Mouse (Mus musculus): ENCODE measurements at regions not wholly inside any gene's neighbourhood (a gene's known extent, or its start where the extent isn't known, plus 50 kb on each side); places are given as distances from the start of the nearest gene placed in this dataset.
A peak's percentile ranks its signal among the peaks of the same experiment; 100 is the strongest.

DNA sequence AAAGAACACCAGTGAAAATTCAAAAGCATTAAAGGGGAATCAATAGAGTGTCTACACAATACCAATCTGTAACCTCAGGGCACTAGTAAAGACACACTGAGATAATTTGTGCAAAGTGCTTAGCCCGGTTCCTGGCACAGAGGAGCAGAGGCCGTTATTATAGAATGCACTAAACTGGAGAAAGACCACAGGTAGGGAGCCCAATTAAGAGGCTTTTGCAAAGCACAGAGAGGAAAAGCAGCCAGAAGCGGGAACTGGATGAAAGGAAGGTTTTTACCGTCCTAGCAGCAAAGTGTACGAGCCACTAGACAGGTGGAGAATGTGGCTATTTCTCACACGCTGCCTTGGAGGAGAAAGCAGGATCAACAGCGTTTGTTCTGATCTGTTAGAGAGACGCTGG lies 518.9 kb upstream of the Nox3 start:
- no peaks in the 10 kb centered on the region for H3K36me3 ChIP-seq (ENCODE audit: control insufficient read depth, insufficient read depth)
- H3K4me3 ChIP-seq (replicated peaks; ENCODE audit: low read length): no peak overlapping the region
- H3K9me3 ChIP-seq (ENCODE audit: control insufficient read depth, low read length): no peaks in the 10 kb centered on the region
- WGBS: 12% methylated on average over 8 of the region's 8 CpGs
- no peak overlapping the region for H3K27ac ChIP-seq (ENCODE audit: low read length)
- H3K27me3 ChIP-seq (replicated peaks; ENCODE audit: control insufficient read depth, insufficient read depth, low read length): no peaks in the 10 kb centered on the region
- ATAC-seq: peak; percentile 49; the same call in 1 of the 2 replicates
- H3K9ac ChIP-seq (replicated peaks; ENCODE audit: low read depth, low read length): no peak overlapping the region
- peaks cover 12% of the 10 kb centered on the region; the same call in 1 of the 2 replicates for H3K4me1 ChIP-seq (replicated peaks; ENCODE audit: control insufficient read depth, insufficient read depth, low read length)
- H3K4me2 ChIP-seq (ENCODE audit: low read length): no peak overlapping the region

DNA sequence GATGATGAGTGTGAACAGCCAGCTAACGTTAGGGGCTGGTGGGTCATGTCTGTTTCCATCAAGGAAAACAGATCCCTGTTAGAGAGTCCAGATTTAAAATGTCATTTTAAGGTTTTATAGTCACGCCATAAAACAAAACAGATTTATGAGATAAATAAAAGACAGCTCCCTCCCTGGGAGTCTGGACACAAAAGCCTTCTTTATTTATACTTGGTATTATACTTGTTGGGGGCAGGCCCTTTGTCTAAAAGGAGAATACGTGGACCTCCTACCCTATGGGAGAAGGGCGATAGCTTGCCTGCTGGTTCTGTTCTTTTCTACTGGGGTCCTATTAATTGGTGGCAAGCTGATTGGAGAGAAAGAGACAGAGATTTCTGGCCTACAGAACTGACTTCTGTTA lies 520.1 kb upstream of the Nox3 start:
- Histone ChIP-seq H3K36me3 (ENCODE audit: control insufficient read depth, insufficient read depth) (no peaks in the 10 kb centered on the region), H3K9ac (replicated peaks; ENCODE audit: low read depth, low read length) (no peak overlapping the region), H3K4me3 (replicated peaks; ENCODE audit: low read length) (no peak overlapping the region), H3K9me3 (ENCODE audit: control insufficient read depth, low read length) (no peaks in the 10 kb centered on the region), H3K27ac (ENCODE audit: low read length) (no peak overlapping the region), H3K4me2 (ENCODE audit: low read length) (no peak overlapping the region), H3K27me3 (replicated peaks; ENCODE audit: control insufficient read depth, insufficient read depth, low read length) (no peaks in the 10 kb centered on the region), H3K4me1 (replicated peaks; ENCODE audit: control insufficient read depth, insufficient read depth, low read length) (peaks cover 18% of the 10 kb centered on the region)
- 17% methylated on average over 4 of the region's 4 CpGs for WGBS
- no peak for ATAC-seq

DNA sequence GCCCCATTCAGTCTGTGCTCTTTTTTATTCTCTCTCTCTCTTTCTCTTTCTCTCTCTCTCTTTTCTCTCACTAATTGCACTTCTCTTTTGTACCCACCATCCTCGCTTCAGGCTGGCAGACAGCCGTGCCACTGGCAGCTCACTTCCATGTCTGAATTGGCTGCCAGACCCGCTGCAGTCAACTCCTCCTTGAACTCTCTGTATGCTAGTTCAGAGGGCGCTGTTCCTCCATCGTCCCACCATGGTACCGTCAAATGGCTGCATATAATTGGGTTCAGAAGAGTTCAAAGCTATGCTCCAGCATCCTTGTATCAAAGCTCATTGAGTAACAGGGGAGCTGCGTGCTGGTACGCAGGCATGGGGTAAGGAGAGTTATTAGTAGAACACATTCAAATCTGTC lies 520.7 kb upstream of the Nox3 start:
- ATAC-seq: peak; percentile 58
- Histone ChIP-seq H3K36me3 (ENCODE audit: control insufficient read depth, insufficient read depth) (no peaks in the 10 kb centered on the region), H3K9me3 (ENCODE audit: control insufficient read depth, low read length) (no peaks in the 10 kb centered on the region), H3K4me2 (ENCODE audit: low read length) (no peak overlapping the region), H3K9ac (replicated peaks; ENCODE audit: low read depth, low read length) (no peak overlapping the region), H3K27ac (ENCODE audit: low read length) (no peak overlapping the region), H3K4me1 (replicated peaks; ENCODE audit: control insufficient read depth, insufficient read depth, low read length) (peaks cover 20% of the 10 kb centered on the region), H3K4me3 (replicated peaks; ENCODE audit: low read length) (no peak overlapping the region), H3K27me3 (replicated peaks; ENCODE audit: control insufficient read depth, insufficient read depth, low read length) (no peaks in the 10 kb centered on the region)
- 24% methylated on average over 8 of the region's 8 CpGs for WGBS

DNA sequence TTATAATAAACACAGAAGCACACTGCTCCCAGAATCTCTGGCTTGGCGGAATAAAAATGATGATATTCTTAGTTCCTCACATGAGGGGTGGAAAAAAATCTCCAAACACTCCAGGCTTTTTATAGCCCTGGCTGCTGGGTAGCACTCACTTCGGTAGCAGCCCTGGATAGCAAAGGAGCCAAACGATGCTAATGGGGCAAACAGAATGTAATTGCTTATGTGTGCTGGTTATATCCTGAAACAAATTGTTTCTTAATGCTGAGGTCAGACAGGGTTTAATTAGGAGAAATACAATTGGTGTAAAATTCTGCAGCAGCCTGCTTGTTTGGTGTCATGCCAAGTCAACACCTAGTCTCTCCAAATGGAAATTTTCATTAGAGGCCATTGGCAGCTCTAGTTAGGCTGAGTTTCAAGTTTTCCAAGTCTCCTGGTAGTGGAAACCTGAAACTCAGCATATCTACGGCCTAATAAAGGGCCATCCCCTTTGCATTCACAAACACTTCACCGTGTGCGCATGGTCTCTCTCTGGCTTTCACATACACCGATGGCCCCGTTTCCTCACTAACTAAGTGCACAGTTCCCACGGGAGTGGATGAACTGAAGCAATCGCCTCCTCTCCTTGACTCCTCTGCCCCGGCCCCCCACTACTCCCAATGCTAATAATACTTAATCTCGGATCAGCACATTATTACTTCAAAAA lies 524.8 kb upstream of the Nox3 start:
- H3K27me3 ChIP-seq (replicated peaks; ENCODE audit: control insufficient read depth, insufficient read depth, low read length): no peaks in the 10 kb centered on the region
- ATAC-seq: peak; percentile 87
- H3K9me3 ChIP-seq (ENCODE audit: control insufficient read depth, low read length): no peaks in the 10 kb centered on the region
- H3K4me1 ChIP-seq (replicated peaks; ENCODE audit: control insufficient read depth, insufficient read depth, low read length): peaks cover 17% of the 10 kb centered on the region
- 37% methylated on average over 12 of the region's 12 CpGs for WGBS
- no peak overlapping the region for H3K4me3 ChIP-seq (replicated peaks; ENCODE audit: low read length)
- H3K27ac ChIP-seq (ENCODE audit: low read length): no peak overlapping the region; the same call in 1 of the 2 replicates
- no peak overlapping the region for H3K9ac ChIP-seq (replicated peaks; ENCODE audit: low read depth, low read length)
- H3K4me2 ChIP-seq (ENCODE audit: low read length): no peak overlapping the region
- H3K36me3 ChIP-seq (ENCODE audit: control insufficient read depth, insufficient read depth): no peaks in the 10 kb centered on the region

DNA sequence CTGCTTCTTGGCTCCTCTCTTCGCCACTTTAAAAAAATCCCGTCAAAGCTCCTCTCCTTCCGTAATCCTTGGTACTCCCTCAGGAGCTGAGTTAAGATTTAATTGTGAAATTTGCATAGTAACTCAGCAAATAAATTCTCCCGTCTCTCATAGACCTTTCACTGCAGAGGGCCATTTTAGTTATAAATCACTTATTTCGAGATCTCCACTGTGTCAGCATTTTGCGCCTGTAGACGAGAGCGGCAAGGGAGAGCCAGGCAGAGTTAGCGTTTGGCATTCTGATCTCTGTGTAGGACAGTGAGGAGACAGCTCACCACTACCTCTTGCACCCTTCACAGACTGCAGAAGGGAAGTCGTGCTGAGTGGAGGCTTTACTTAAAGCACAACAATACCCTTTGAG lies 531.8 kb upstream of the Nox3 start:
- Histone ChIP-seq H3K36me3 (ENCODE audit: control insufficient read depth, insufficient read depth) (no peaks in the 10 kb centered on the region), H3K9ac (replicated peaks; ENCODE audit: low read depth, low read length) (no peak overlapping the region), H3K4me2 (ENCODE audit: low read length) (no peak overlapping the region), H3K9me3 (ENCODE audit: control insufficient read depth, low read length) (no peaks in the 10 kb centered on the region), H3K4me1 (replicated peaks; ENCODE audit: control insufficient read depth, insufficient read depth, low read length) (no peaks in the 10 kb centered on the region; the same call in 1 of the 2 replicates), H3K27me3 (replicated peaks; ENCODE audit: control insufficient read depth, insufficient read depth, low read length) (no peaks in the 10 kb centered on the region), H3K27ac (ENCODE audit: low read length) (no peak overlapping the region), H3K4me3 (replicated peaks; ENCODE audit: low read length) (no peak overlapping the region)
- no peak for ATAC-seq
- WGBS: 72% methylated on average over 10 of the region's 10 CpGs

DNA sequence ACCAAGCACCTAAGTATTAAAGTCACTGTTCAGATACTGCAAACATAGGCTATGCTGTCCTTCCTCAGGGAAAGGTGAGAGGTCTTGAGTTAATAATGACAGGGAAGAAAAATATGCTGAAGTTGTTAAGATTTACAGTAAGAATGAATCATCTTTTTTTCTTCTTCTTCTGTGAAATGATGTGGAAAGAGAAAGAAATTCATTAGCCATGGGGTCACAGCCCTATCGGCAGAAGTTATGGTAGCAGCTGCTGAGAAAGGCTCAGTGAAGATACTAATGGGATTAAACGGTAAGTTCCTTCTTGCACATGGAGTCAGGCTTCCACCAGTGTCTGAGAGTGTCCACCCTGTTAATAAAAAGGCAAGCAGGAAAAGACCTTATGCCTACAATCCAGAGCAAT lies 533.9 kb upstream of the Nox3 start:
- Histone ChIP-seq H3K27me3 (replicated peaks; ENCODE audit: control insufficient read depth, insufficient read depth, low read length) (no peaks in the 10 kb centered on the region), H3K9me3 (ENCODE audit: control insufficient read depth, low read length) (no peaks in the 10 kb centered on the region), H3K4me2 (ENCODE audit: low read length) (no peak overlapping the region), H3K4me3 (replicated peaks; ENCODE audit: low read length) (no peak overlapping the region), H3K27ac (ENCODE audit: low read length) (no peak overlapping the region), H3K4me1 (replicated peaks; ENCODE audit: control insufficient read depth, insufficient read depth, low read length) (no peaks in the 10 kb centered on the region; the same call in 1 of the 2 replicates), H3K36me3 (ENCODE audit: control insufficient read depth, insufficient read depth) (no peaks in the 10 kb centered on the region), H3K9ac (replicated peaks; ENCODE audit: low read depth, low read length) (no peak overlapping the region)
- no peak for ATAC-seq
- 75% methylated on average over 2 of the region's 2 CpGs for WGBS

DNA sequence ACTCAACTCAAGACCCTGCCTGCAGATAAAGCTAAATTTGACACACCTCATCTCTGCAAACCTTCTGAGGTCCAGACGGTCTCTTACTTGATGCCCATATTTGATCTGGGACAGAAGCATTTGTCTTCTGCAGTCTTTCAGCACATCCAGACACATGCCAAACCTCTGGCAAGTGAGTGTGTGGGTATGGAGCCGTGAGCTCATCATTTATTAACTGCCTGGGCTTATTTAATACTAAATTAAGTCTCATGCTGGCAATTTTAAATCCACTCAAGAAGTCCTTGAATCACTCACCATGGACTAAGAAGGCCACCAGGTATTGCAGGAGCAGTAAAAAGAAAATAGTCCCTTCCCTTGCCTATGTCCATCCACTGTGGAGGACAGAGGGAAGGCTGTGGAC lies 554.4 kb upstream of the Nox3 start:
- no peaks in the 10 kb centered on the region for H3K27me3 ChIP-seq (replicated peaks; ENCODE audit: control insufficient read depth, insufficient read depth, low read length)
- WGBS: 94% methylated on average over 2 of the region's 2 CpGs

DNA sequence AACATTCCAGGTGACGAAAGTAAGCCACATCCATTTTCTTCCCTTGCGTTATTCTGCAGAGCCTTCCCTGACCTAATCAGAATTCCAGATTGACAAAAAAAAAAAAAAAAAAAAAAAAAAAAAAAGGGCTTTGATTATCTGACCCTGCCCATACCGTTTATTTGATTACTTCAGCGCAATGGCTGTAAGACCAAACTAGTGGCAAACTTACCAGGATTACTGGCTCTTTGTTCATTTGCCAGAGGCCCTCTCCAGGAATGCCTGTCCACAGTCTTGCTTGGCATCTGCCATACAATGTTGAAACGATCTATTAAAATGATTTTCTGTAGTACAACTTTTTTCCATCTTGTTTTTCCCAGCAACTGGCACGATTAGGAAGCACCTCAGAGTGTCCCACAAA lies 569.4 kb upstream of the Nox3 start:
- no peak overlapping the region for H3K4me3 ChIP-seq (replicated peaks; ENCODE audit: low read length)
- H3K9me3 ChIP-seq (ENCODE audit: control insufficient read depth, low read length): no peaks in the 10 kb centered on the region
- H3K27ac ChIP-seq (ENCODE audit: low read length): no peak overlapping the region
- no peaks in the 10 kb centered on the region for H3K27me3 ChIP-seq (replicated peaks; ENCODE audit: control insufficient read depth, insufficient read depth, low read length)
- H3K9ac ChIP-seq (replicated peaks; ENCODE audit: low read depth, low read length): no peak overlapping the region
- no peak for ATAC-seq
- H3K4me1 ChIP-seq (replicated peaks; ENCODE audit: control insufficient read depth, insufficient read depth, low read length): peaks cover 10% of the 10 kb centered on the region; the same call in 1 of the 2 replicates
- no peaks in the 10 kb centered on the region for H3K36me3 ChIP-seq (ENCODE audit: control insufficient read depth, insufficient read depth)
- no peak overlapping the region for H3K4me2 ChIP-seq (ENCODE audit: low read length)
- whole genome bisulfite sequencing: 32% methylated on average over 6 of the region's 6 CpGs

More for the DNA sequence above, 554.4 kb upstream of the Nox3 start:
- Histone ChIP-seq H3K9me3 (ENCODE audit: control insufficient read depth, low read length) (no peaks in the 10 kb centered on the region), H3K4me2 (ENCODE audit: low read length) (no peak overlapping the region), H3K4me1 (replicated peaks; ENCODE audit: control insufficient read depth, insufficient read depth, low read length) (no peaks in the 10 kb centered on the region), H3K9ac (replicated peaks; ENCODE audit: low read depth, low read length) (no peak overlapping the region), H3K27ac (ENCODE audit: low read length) (no peak overlapping the region), H3K4me3 (replicated peaks; ENCODE audit: low read length) (no peak overlapping the region), H3K36me3 (ENCODE audit: control insufficient read depth, insufficient read depth) (no peaks in the 10 kb centered on the region)
- ATAC-seq: no peak

DNA sequence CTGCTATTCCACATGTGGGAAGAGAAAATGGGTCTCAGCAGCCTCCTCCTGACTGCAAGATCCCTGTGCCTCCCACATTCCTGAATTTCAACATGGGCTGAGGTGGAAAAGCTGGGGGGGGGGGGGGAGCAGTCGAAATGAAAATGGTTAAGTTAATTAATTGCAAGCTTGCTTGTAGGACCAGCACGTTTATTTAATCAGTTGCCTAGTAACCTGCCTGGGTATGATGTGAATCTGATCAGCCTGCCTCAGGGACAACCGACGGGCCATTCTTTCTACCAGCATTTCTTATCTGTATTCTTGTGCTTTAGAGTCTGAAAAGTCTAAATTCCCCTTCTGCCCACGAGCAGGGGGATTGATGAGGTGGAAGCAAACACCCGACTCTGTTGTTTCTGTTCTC lies 569.9 kb upstream of the Nox3 start:
- no peak overlapping the region for H3K9ac ChIP-seq (replicated peaks; ENCODE audit: low read depth, low read length)
- no peak overlapping the region for H3K4me3 ChIP-seq (replicated peaks; ENCODE audit: low read length)
- no peaks in the 10 kb centered on the region for H3K36me3 ChIP-seq (ENCODE audit: control insufficient read depth, insufficient read depth)
- no peaks in the 10 kb centered on the region for H3K9me3 ChIP-seq (ENCODE audit: control insufficient read depth, low read length)
- ATAC-seq: peak; percentile 55; the same call in 1 of the 2 replicates
- H3K4me2 ChIP-seq (ENCODE audit: low read length): no peak overlapping the region
- peaks cover 10% of the 10 kb centered on the region; the same call in 1 of the 2 replicates for H3K4me1 ChIP-seq (replicated peaks; ENCODE audit: control insufficient read depth, insufficient read depth, low read length)
- no peaks in the 10 kb centered on the region for H3K27me3 ChIP-seq (replicated peaks; ENCODE audit: control insufficient read depth, insufficient read depth, low read length)
- 3% methylated on average over 6 of the region's 6 CpGs for WGBS
- H3K27ac ChIP-seq (ENCODE audit: low read length): no peak overlapping the region

DNA sequence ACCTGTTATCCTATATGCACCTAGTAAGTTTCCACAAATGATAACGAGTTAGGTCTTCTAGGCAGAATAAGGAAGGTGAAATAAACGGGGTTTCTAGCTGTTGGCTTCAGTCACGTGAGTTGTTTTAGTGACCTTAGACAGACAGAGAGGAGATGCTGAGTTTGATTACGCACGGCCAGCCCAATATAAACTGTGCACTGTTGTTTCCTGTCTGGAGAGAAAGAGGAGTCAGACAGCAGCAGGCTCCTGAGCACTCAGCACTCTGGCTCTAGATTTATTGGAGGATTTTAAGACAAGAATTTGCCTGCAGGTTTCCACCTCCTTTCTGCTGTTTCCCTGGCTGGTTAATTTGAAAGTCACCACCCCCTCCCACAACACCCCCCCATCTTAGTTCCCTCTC lies 570.4 kb upstream of the Nox3 start:
- Histone ChIP-seq H3K36me3 (ENCODE audit: control insufficient read depth, insufficient read depth) (no peaks in the 10 kb centered on the region), H3K4me1 (replicated peaks; ENCODE audit: control insufficient read depth, insufficient read depth, low read length) (peaks cover 10% of the 10 kb centered on the region; the same call in 1 of the 2 replicates), H3K9ac (replicated peaks; ENCODE audit: low read depth, low read length) (no peak overlapping the region), H3K4me2 (ENCODE audit: low read length) (no peak overlapping the region), H3K9me3 (ENCODE audit: control insufficient read depth, low read length) (no peaks in the 10 kb centered on the region), H3K27ac (ENCODE audit: low read length) (no peak overlapping the region), H3K4me3 (replicated peaks; ENCODE audit: low read length) (no peak overlapping the region), H3K27me3 (replicated peaks; ENCODE audit: control insufficient read depth, insufficient read depth, low read length) (no peaks in the 10 kb centered on the region)
- WGBS: 25% methylated on average over 5 of the region's 5 CpGs
- no peak for ATAC-seq

All from forebrain, embryonic 16.5 days (tissue).